Mouse (Mus musculus) intestine, embryonic 16.5 days (tissue): Measurements from ENCODE around the gene Map10. TPM values are rescaled to one million over a fixed set of nuclear protein-coding genes. Genes with fewer than 3 reads are reported as not detected.

ENCODE experiments used
- ATAC-seq: fragments of 200-750 bp; cut with Nextera tagmentation; 2 replicates; pipeline ENCODE4 v1.8.0; 2017; ENCODE audit warnings: moderate TSS enrichment, moderate library complexity
- H3K27ac ChIP-seq: fragments of 300-500 bp; sonication (generic); 2 replicates; pipeline ENCODE4 v1.5.1; 2014; ENCODE audit warnings: mild to moderate bottlenecking, low read length
- H3K27me3 ChIP-seq: fragments of 300-500 bp; sonication (generic); replicated peaks from 2 replicates; pipeline ENCODE4 v1.6.1; 2014; ENCODE audit warnings: low read length, control low read depth, mixed read lengths; ENCODE audit not compliant: control insufficient read depth, insufficient read depth
- H3K36me3 ChIP-seq: fragments of 300-500 bp; sonication (generic); 2 replicates; pipeline ENCODE4 v1.6.1; 2014; ENCODE audit warnings: low read length, control low read depth; ENCODE audit not compliant: control insufficient read depth, insufficient read depth
- H3K4me1 ChIP-seq: fragments of 300-500 bp; sonication (generic); 2 replicates; pipeline ENCODE4 v1.6.1; 2014; ENCODE audit warnings: low read length, control low read depth, mixed read lengths; ENCODE audit not compliant: control insufficient read depth, insufficient read depth
- H3K4me2 ChIP-seq: fragments of 300-500 bp; sonication (generic); 2 replicates; pipeline ENCODE4 v1.6.1; 2014; ENCODE audit warnings: low read depth, low read length, control low read depth
- H3K4me3 ChIP-seq: fragments of 300-500 bp; sonication (generic); 2 replicates; pipeline ENCODE4 v1.5.1; 2014; ENCODE audit warnings: mild to moderate bottlenecking, low read length
- H3K9ac ChIP-seq: fragments of 300-500 bp; sonication (generic); 2 replicates; pipeline ENCODE4 v1.6.1; 2014; ENCODE audit warnings: low read depth, low read length
- H3K9me3 ChIP-seq: fragments of 300-500 bp; sonication (generic); 2 replicates; pipeline ENCODE4 v1.6.1; 2016; ENCODE audit warnings: low read length, control low read depth; ENCODE audit not compliant: control insufficient read depth
- WGBS: fragments of 180-500 bp; shearing (Covaris S2); extraction: QIAGEN DNeasy Blood & Tissue Kit; methylation state at CpG from one replicate; pipeline ENCODE4 v1.1.7; 2014; 5-methylcytosine and 5-hydroxymethylcytosine counted together
- polyA plus RNA-seq: library from polyadenylated mRNA; unstranded; fragments of >200 nt; fragmentation: Nextera tagmentation; extraction: Ambion mirVana; gene quantifications from 2 replicates; pipeline ENCODE4 v1.2.1, GENCODE M21; 2015

Map10 gene
- polyA plus RNA-seq, 1 experiment from 2014 or later, result 3.5 TPM

- Histone ChIP-seq H3K9ac (no peak overlapping the region), H3K4me3 (no peak overlapping the region), H3K4me2 (no peak overlapping the region), H3K27ac (no peak overlapping the region), H3K36me3 (no peaks in the 10 kb centered on the region), H3K9me3 (no peaks in the 10 kb centered on the region), H3K4me1 (0 out of 2 replicates have a peak, but pooled peaks cover 4% of the 10 kb centered on the region), H3K27me3 (no peaks in the 10 kb centered on the region)
- no peak for ATAC-seq
- WGBS, result 63% methylated on average over 4 of the region's 4 CpGs
Observed at GRCm38 (mm10) chr8:125718914-125719313, 49.3 kb downstream of the Map10 start.

GRCm38 (mm10) chr8:125722675-125723074 is 53.1 kb downstream of the Map10 start:
- H3K4me2 ChIP-seq, result no peak overlapping the region
- 86% methylated on average over 7 of the region's 7 CpGs for WGBS
- no peak overlapping the region for H3K9ac ChIP-seq
- H3K27ac ChIP-seq, result no peak overlapping the region
- H3K36me3 ChIP-seq, result no peaks in the 10 kb centered on the region
- H3K27me3 ChIP-seq, result no peaks in the 10 kb centered on the region
- H3K4me1 ChIP-seq, result peaks cover 4% of the 10 kb centered on the region; the same call in 1 of the 2 replicates
- no peak overlapping the region for H3K4me3 ChIP-seq
- ATAC-seq, result no peak
- no peaks in the 10 kb centered on the region for H3K9me3 ChIP-seq

Other genes starting within 250 kb of the Map10 start
- 4.9 and 6.8 TPM in 2 replicates for gene Sipa1l2, start 100.0 kb upstream of the Map10 start, polyA plus RNA-seq
- 30.8 and 32.9 TPM in 2 replicates for gene Ntpcr, start 60.1 kb downstream of the Map10 start, polyA plus RNA-seq
- gene Pcnx2, start 228.5 kb downstream of the Map10 start, polyA plus RNA-seq, result 0.10 TPM in 2 replicates
- 2.8 and 3.8 TPM in 2 replicates for gene Map3k21, start 240.6 kb downstream of the Map10 start, polyA plus RNA-seq